Comparison of ENCODE assay signal across 8 mouse cellular contexts in genomic region chr11:104132580-104133441, GRCm38 (mm10). TPM values are rescaled to one million over a fixed set of nuclear protein-coding genes. Genes with fewer than 3 reads are reported as not detected.
DNase-seq lines count a peak whose midpoint lies in the region; ATAC-seq and TF ChIP-seq lines count a peak whose summit lies in the region.

Gene Crhr1 (plus strand): TSS chr11:104132855.

- no peaks in the 10 kb centered on the region for H3K9me3 ChIP-seq in heart, embryonic 10.5 days
- H3K9me3 ChIP-seq in limb, embryonic 11.5 days (ENCODE audit: control insufficient read depth, low read length) = no peaks in the 10 kb centered on the region

- ATAC-seq in limb, embryonic 11.5 days (ENCODE audit: insufficient number of reproducible peaks, low FRiP score, low TSS enrichment, low read depth) = peak; percentile 62; the same call in 1 of the 2 replicates

- DNase-seq in heart, embryonic 10.5 days (ENCODE audit: low spot score) = no peak
- DNase-seq in heart, postnatal 10 days = no peak
- DNase-seq in urinary bladder, adult 2 months (ENCODE audit: low spot score) = peak; percentile 29
- no peak for DNase-seq in urinary bladder, postnatal 10 days (ENCODE audit: low spot score)
- DNase-seq in frontal cortex, adult 2 months (ENCODE audit: extremely low spot score in 1 of 2, low spot score in 1 of 2) = peak in 1 of 2 experiments; percentile 48
- DNase-seq in limb, embryonic 11.5 days (ENCODE audit: low spot score) = peak; percentile 73
- no peak for DNase-seq in adipocyte (ENCODE audit: low spot score)

- peaks cover 24% of the 10 kb centered on the region for H3K4me1 ChIP-seq in heart, embryonic 10.5 days
- H3K4me1 ChIP-seq in limb, embryonic 11.5 days (ENCODE audit: control insufficient read depth, insufficient read depth, low read length) = peaks cover 6% of the 10 kb centered on the region
- H3K4me1 ChIP-seq in olfactory bulb, adult 2 months (ENCODE audit: control insufficient read depth, insufficient read depth, low read length) = peaks cover 17% of the 10 kb centered on the region

- TF ChIP-seq CTCF in olfactory bulb, adult 2 months (IDR thresholded peaks at IDR 0.05; ENCODE audit: insufficient read depth, low read depth, low read length) = no peak

- peak within 1 kb of the TSS; percentile 80 for H3K4me2 ChIP-seq in limb, embryonic 11.5 days (ENCODE audit: low read depth, severe bottlenecking)

- H3K36me3 ChIP-seq in heart, embryonic 10.5 days = no peaks in the 10 kb centered on the region
- H3K36me3 ChIP-seq in limb, embryonic 11.5 days (ENCODE audit: control insufficient read depth, insufficient read depth, low read length) = no peaks in the 10 kb centered on the region

- peaks cover 95% of the 10 kb centered on the region for H3K27me3 ChIP-seq in heart, embryonic 10.5 days (ENCODE audit: insufficient read depth, poor library complexity, severe bottlenecking)
- peaks cover 55% of the 10 kb centered on the region for H3K27me3 ChIP-seq in limb, embryonic 11.5 days (ENCODE audit: control insufficient read depth, insufficient read depth, low read length)

- TF ChIP-seq POLR2A in olfactory bulb, adult 2 months (IDR thresholded peaks at IDR 0.05; ENCODE audit: insufficient read depth, low read depth, low read length) = no peak; the same call in 1 of the 2 replicates

- H3K27ac ChIP-seq in heart, embryonic 10.5 days = no peak within 1 kb of the TSS
- H3K27ac ChIP-seq in limb, embryonic 11.5 days (replicated peaks; ENCODE audit: low read depth, low read length) = no peak within 1 kb of the TSS
- H3K27ac ChIP-seq in olfactory bulb, adult 2 months (ENCODE audit: insufficient read depth, low read depth, low read length) = peak within 1 kb of the TSS; percentile 35

- no peak within 1 kb of the TSS for H3K9ac ChIP-seq in limb, embryonic 11.5 days (ENCODE audit: low read length)

- 1% methylated on average over 79 of the region's 80 CpGs for WGBS in heart, embryonic 10.5 days
- under 1% methylated on average over 76 of the region's 80 CpGs for WGBS in limb, embryonic 11.5 days
- WGBS in olfactory bulb, adult 2 months = under 1% methylated on average over 77 of the region's 80 CpGs

- H3K4me3 ChIP-seq in heart, embryonic 10.5 days = peak within 1 kb of the TSS; percentile 63
- peak within 1 kb of the TSS; percentile 42 for H3K4me3 ChIP-seq in limb, embryonic 11.5 days (ENCODE audit: low read depth, low read length)
- H3K4me3 ChIP-seq in olfactory bulb, adult 2 months (ENCODE audit: insufficient read depth, low read depth, low read length) = peak within 1 kb of the TSS; percentile 85

- intact Hi-C loops in heart, postnatal 10 days (cut with DNase I) = no loop called here

RNA-seq across cellular contexts. Expression of gene Crhr1, which starts in this region (rescaled TPM):
- polyA plus RNA-seq in heart, embryonic 10.5 days (2016; fragmentation: Nextera tagmentation; extraction: Ambion mirVana) = 0.07 and 0.20 TPM in 2 replicates
- total RNA-seq in heart, postnatal 10 days (2021) = not detected
- polyA plus RNA-seq in urinary bladder, adult 2 months (2012; rRNA removed) = 0.04 and 0.08 TPM in 2 replicates
- 39.1 and 40.3 TPM in 2 replicates for polyA plus RNA-seq in frontal cortex, adult 2 months (2012; rRNA removed)
- 0.37 and 0.74 TPM in 2 replicates for polyA plus RNA-seq in limb, embryonic 11.5 days (2014; fragmentation: Nextera tagmentation; extraction: Ambion mirVana)
- not detected in 2 replicates for polyA plus RNA-seq in olfactory bulb, adult 2 months (2012; ENCODE audit: insufficient read depth, insufficient read length, low replicate concordance, missing spikeins)

Comparison
In these comparisons a context has a peak if more than half of its experiments do, and no peak if none do; other contexts are left out.
1. Peak in DNase-seq in urinary bladder, adult 2 months; RNA of the gene not detected or under 1 TPM.
2. Peak in DNase-seq, ATAC-seq, H3K4me3 ChIP-seq and H3K4me2 ChIP-seq in limb, embryonic 11.5 days; RNA of the gene not detected or under 1 TPM.